Mouse (Mus musculus) intestine, embryonic 16.5 days (tissue): ENCODE data around the gene Klc2. TPM values are rescaled to one million over a fixed set of nuclear protein-coding genes. Genes with fewer than 3 reads are reported as not detected.

Source experiments
- ATAC-seq: fragments of 200-750 bp; cut with Nextera tagmentation; 2 replicates; pipeline ENCODE4 v1.8.0; 2017; ENCODE audit warnings: moderate TSS enrichment, moderate library complexity
- H3K27ac ChIP-seq: fragments of 300-500 bp; sonication (generic); 2 replicates; pipeline ENCODE4 v1.5.1; 2014; ENCODE audit warnings: mild to moderate bottlenecking, low read length
- H3K27me3 ChIP-seq: fragments of 300-500 bp; sonication (generic); replicated peaks from 2 replicates; pipeline ENCODE4 v1.6.1; 2014; ENCODE audit warnings: low read length, control low read depth, mixed read lengths; ENCODE audit not compliant: control insufficient read depth, insufficient read depth
- H3K36me3 ChIP-seq: fragments of 300-500 bp; sonication (generic); 2 replicates; pipeline ENCODE4 v1.6.1; 2014; ENCODE audit warnings: low read length, control low read depth; ENCODE audit not compliant: control insufficient read depth, insufficient read depth
- H3K4me1 ChIP-seq: fragments of 300-500 bp; sonication (generic); 2 replicates; pipeline ENCODE4 v1.6.1; 2014; ENCODE audit warnings: low read length, control low read depth, mixed read lengths; ENCODE audit not compliant: control insufficient read depth, insufficient read depth
- H3K4me2 ChIP-seq: fragments of 300-500 bp; sonication (generic); 2 replicates; pipeline ENCODE4 v1.6.1; 2014; ENCODE audit warnings: low read depth, low read length, control low read depth
- H3K4me3 ChIP-seq: fragments of 300-500 bp; sonication (generic); 2 replicates; pipeline ENCODE4 v1.5.1; 2014; ENCODE audit warnings: mild to moderate bottlenecking, low read length
- H3K9ac ChIP-seq: fragments of 300-500 bp; sonication (generic); 2 replicates; pipeline ENCODE4 v1.6.1; 2014; ENCODE audit warnings: low read depth, low read length
- H3K9me3 ChIP-seq: fragments of 300-500 bp; sonication (generic); 2 replicates; pipeline ENCODE4 v1.6.1; 2016; ENCODE audit warnings: low read length, control low read depth; ENCODE audit not compliant: control insufficient read depth
- WGBS: fragments of 180-500 bp; shearing (Covaris S2); extraction: QIAGEN DNeasy Blood & Tissue Kit; methylation state at CpG from one replicate; pipeline ENCODE4 v1.1.7; 2014; 5-methylcytosine and 5-hydroxymethylcytosine counted together
- polyA plus RNA-seq: library from polyadenylated mRNA; unstranded; fragments of >200 nt; fragmentation: Nextera tagmentation; extraction: Ambion mirVana; gene quantifications from 2 replicates; pipeline ENCODE4 v1.2.1, GENCODE M21; 2015

Klc2 gene
- polyA plus RNA-seq, 1 experiment from 2014 or later: 13.6 TPM

DNA sequence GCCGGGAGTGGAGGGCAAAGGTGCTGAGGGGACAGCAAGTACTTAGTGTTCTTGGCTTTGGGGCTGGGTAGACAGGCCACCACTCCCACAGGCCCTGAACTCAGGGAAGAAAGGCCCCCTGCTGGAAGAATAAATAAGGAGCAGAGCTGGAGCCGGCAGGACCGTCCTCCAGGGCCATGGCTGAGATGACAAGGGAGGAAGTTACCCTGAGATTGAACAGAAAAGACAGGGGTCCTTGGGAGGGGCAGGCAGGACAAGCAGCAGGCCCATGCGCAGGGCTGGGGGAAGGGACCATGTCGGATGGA is 10.1 kb downstream of the Klc2 start:
- H3K4me1 ChIP-seq: peaks cover 20% of the 10 kb centered on the region
- peak; percentile 36 for ATAC-seq
- H3K4me2 ChIP-seq: no peak overlapping the region
- H3K9ac ChIP-seq: no peak overlapping the region
- no peaks in the 10 kb centered on the region for H3K27me3 ChIP-seq
- H3K9me3 ChIP-seq: no peaks in the 10 kb centered on the region
- WGBS: 12% methylated on average over 5 of the region's 5 CpGs
- H3K36me3 ChIP-seq: peaks cover 6% of the 10 kb centered on the region; the same call in 1 of the 2 replicates
- H3K4me3 ChIP-seq: no peak overlapping the region
- H3K27ac ChIP-seq: no peak overlapping the region

DNA sequence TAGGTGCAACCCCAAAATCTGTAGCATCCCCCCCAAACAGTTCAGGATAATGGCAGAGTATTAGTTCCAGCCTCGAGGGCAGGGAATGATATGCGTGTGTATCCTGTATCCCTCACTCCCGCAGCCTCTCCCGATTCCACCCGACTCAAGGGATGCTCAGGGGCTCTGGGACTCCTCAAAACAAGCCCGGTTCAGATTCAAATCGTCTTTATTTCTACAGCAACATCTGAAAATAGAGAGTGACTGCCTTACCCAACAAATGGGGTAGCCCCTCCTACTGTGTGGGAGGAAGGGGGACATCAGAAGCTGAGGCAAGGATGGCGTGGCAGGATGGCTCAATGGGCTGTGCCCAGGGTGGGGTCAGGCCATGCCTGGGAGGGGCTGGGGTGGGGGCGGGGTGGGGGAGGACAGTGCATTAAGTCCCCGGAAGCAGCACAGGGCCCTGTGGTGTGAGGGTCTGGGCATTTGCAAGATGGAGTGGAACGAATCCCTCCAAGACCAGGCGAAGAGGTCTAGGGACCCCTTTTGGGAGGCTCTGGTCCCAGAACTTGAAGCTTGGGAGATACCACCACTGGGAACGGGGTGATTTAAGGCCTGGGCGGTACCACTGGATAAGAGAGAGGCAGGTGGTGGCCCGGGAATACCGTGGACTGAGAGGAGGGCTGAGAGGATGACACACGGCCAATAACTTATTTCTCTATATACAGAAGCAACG is 10.6 kb downstream of the Klc2 start:
- no peak; the same call in 1 of the 2 replicates for ATAC-seq
- no peaks in the 10 kb centered on the region for H3K27me3 ChIP-seq
- H3K27ac ChIP-seq: no peak overlapping the region
- H3K4me3 ChIP-seq: no peak overlapping the region
- peaks cover 20% of the 10 kb centered on the region for H3K4me1 ChIP-seq
- peak overlapping the region; percentile 95; the same call in 1 of the 2 replicates for H3K9ac ChIP-seq
- no peak overlapping the region for H3K4me2 ChIP-seq
- WGBS: 64% methylated on average over 18 of the region's 18 CpGs
- no peaks in the 10 kb centered on the region for H3K9me3 ChIP-seq
- H3K36me3 ChIP-seq: peaks cover 5% of the 10 kb centered on the region; the same call in 1 of the 2 replicates

DNA sequence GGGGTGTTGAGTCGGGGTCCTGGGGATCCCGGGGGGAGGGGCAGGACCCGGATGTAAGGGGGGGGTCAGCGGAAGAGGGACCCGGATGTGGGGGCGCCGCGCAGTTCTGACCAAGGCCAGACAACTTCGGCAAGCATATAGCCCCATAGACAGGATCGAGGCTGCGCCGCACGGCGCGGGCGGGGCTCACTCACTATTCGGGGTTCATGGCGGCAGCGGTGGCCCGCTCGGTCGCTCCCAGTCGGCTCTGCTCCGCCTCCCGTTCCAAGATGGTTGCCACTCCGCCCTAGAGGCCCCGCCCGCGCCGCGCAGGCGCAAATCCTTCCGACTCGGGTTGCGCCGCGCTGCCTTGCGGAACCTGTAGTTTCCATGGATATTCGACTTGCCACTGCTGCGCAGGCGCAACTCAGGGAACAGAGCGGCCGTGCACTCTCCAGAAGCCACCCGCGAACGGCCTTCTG is 11.6 kb downstream of the Klc2 start, which contains the start of gene Rab1b:
TSS of gene Rab1b (minus strand) at position 342 of the 461 bp plus-strand sequence.
- Histone ChIP-seq H3K27me3 (no peaks in the 10 kb centered on the region), H3K4me1 (peaks cover 20% of the 10 kb centered on the region), H3K27ac (peak within 1 kb of the TSS; percentile 91), H3K9me3 (no peaks in the 10 kb centered on the region), H3K4me2 (peak within 1 kb of the TSS; percentile 88), H3K4me3 (peak within 1 kb of the TSS; percentile 85), H3K36me3 (peaks cover 10% of the 10 kb centered on the region), H3K9ac (peak within 1 kb of the TSS; percentile 95)
- ATAC-seq: peak; percentile 94
- under 1% methylated on average over 46 of the region's 46 CpGs for WGBS

- 7% methylated on average over 9 of the region's 9 CpGs for WGBS
- H3K36me3 ChIP-seq: peaks cover 14% of the 10 kb centered on the region
- no peak for ATAC-seq
These were observed 12.3 kb downstream of the Klc2 start for GRCm38 (mm10) chr19:5106074-5106473.

DNA sequence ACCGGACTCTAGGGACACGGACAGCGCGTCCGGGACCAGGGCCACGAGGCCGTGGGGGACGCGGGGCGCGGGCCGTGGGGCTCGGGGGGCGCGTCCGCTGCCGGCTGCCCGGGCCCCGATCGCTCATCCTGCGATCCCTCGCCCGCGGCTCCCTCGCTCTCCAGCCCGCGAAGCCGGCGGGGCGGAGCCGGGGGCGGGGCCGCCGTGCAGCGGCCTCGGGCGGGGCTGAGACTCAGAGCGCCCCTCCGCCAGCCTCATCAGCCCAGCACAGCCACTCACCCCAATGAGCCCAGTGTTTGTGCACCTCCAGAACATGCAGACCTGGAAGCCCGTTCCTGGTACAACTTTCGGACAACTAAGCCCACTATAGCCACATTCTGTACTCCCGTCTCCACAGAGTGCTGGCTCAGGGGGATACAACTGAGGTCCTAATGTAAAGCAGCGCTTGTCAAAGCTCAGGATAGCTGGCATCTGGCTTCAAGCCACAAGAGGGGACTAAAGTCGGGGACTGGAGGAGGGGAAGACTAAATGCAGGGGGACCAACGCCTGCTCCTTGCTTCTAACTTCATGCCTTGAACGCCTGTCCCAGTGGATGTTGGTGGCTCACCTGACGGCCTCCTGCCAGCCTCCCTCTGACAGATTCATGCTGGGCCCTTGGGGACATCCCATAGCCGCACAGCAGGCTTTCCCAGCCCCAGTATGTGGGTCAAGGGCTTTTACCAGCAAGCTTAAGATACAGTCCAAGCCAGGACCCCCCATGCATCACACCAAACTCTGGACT is 19.8 kb downstream of the Klc2 start, which contains the start of gene Cnih2:
TSS of gene Cnih2 (minus strand) at position 159 of the 781 bp plus-strand sequence.
- WGBS: 5% methylated on average over 40 of the region's 48 CpGs
- Histone ChIP-seq H3K36me3 (peaks cover 17% of the 10 kb centered on the region), H3K9me3 (no peaks in the 10 kb centered on the region), H3K9ac (peak within 1 kb of the TSS; percentile 78), H3K4me1 (peaks cover 27% of the 10 kb centered on the region), H3K4me2 (peak within 1 kb of the TSS; percentile 100), H3K4me3 (peak within 1 kb of the TSS; percentile 61), H3K27ac (no peak within 1 kb of the TSS), H3K27me3 (no peaks in the 10 kb centered on the region)
- peak; percentile 70 for ATAC-seq

More at GRCm38 (mm10) chr19:5106074-5106473, 12.3 kb downstream of the Klc2 start:
- H3K4me3 ChIP-seq: peak overlapping the region; percentile 85
- no peaks in the 10 kb centered on the region for H3K9me3 ChIP-seq
- H3K4me2 ChIP-seq: peak overlapping the region; percentile 88
- peaks cover 20% of the 10 kb centered on the region for H3K4me1 ChIP-seq
- H3K27me3 ChIP-seq: no peaks in the 10 kb centered on the region
- peak overlapping the region; percentile 95 for H3K9ac ChIP-seq
- peak overlapping the region; percentile 91 for H3K27ac ChIP-seq

DNA sequence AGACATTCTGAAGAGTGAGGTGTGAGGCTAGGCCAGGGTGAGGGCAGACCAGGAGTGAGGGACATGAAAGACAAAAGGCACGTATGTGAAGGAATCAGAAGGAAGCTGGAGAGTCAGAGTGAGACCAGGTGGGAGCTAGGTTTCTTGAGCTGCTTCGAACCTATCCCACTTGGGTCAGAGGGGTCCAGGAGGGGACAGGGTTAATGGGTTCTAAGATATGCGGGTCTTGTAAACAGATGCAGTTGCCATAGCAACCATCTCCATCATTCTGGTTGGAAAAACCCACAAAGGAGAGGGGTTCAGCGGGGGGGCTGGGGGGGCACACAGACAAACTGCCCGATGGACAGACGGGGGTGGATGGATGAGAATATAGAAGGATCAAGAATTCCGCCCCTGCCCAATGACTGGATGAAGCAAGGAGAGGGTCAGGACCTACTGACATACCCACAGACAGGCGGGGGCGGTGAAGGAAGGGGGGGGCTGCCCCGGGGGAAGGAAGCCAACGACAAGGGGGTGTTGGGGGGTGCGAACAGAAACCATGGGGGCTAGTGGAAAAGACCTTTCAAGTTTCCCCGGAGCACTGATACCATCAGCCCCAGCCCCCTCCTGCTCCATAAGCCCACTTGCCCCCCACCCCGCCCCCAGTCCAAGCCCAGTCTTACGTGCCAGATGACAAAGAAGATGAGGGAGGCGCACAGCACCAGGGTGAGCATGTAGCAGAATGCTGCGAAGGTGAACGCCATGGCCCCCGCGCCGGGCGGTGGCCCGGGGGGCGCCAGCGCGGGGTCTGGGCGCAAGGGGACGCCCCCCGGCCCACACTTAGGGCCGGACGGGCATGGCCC is 20.6 kb downstream of the Klc2 start:
- 4% methylated on average over 20 of the region's 31 CpGs for WGBS
- H3K9me3 ChIP-seq: no peaks in the 10 kb centered on the region
- peaks cover 17% of the 10 kb centered on the region for H3K36me3 ChIP-seq
- peak overlapping the region; percentile 61 for H3K4me3 ChIP-seq
- no peak overlapping the region for H3K27ac ChIP-seq
- peaks cover 27% of the 10 kb centered on the region for H3K4me1 ChIP-seq
- H3K27me3 ChIP-seq: no peaks in the 10 kb centered on the region
- peak; percentile 6; the same call in 1 of the 2 replicates for ATAC-seq
- peak overlapping the region; percentile 78 for H3K9ac ChIP-seq
- H3K4me2 ChIP-seq: peak overlapping the region; percentile 100

DNA sequence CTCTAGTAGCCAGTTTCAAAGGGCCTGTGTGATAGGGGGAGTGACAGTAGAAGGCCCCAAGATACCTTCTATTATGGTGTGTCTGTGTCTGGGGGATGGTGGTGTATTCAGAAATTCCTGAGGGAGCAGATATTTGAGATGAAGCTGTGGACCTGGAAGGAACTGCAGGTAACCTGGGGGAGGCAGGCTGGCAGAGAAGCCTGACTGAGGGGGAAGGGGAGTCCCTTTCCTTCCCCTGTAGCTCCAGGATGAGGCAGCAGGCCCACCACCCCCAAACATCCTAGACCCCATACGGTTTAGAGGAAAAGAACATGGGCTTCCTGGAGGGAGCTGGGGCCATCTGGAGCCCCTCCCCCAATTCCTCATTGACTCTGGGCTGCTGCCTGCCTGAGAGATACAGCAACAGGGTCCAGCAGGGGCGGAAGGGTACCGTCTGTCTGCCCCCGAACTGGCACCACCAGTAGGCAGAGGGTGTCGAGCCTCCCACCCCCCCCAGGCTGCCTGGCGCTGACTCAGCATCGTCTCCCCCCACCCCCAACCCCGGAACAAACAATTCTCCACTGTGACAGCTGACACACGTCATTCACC is 22.4 kb downstream of the Klc2 start:
- Histone ChIP-seq H3K36me3 (peaks cover 8% of the 10 kb centered on the region), H3K4me3 (no peak overlapping the region), H3K27me3 (no peaks in the 10 kb centered on the region), H3K27ac (no peak overlapping the region), H3K4me1 (peaks cover 27% of the 10 kb centered on the region), H3K4me2 (no peak overlapping the region), H3K9me3 (no peaks in the 10 kb centered on the region), H3K9ac (peak overlapping the region; percentile 39; the same call in 1 of the 2 replicates)
- ATAC-seq: no peak
- 14% methylated on average over 9 of the region's 9 CpGs for WGBS

GRCm38 (mm10) chr19:5094746-5095417 is 23.5 kb downstream of the Klc2 start:
- Histone ChIP-seq H3K27me3 (no peaks in the 10 kb centered on the region), H3K4me2 (no peak overlapping the region), H3K27ac (no peak overlapping the region), H3K36me3 (peaks cover 2% of the 10 kb centered on the region), H3K4me1 (peaks cover 27% of the 10 kb centered on the region), H3K4me3 (no peak overlapping the region), H3K9ac (no peak overlapping the region), H3K9me3 (no peaks in the 10 kb centered on the region)
- WGBS: 43% methylated on average over 11 of the region's 11 CpGs
- no peak; the same call in 1 of the 2 replicates for ATAC-seq
